Mouse (Mus musculus): ENCODE data around the gene Cic. TPM values are rescaled to one million over a fixed set of nuclear protein-coding genes. Genes with fewer than 3 reads are reported as not detected.

The Cic gene
- total and polyA plus RNA-seq, 2 experiments from 2014 or later = 31.3 to 121 TPM

DNA sequence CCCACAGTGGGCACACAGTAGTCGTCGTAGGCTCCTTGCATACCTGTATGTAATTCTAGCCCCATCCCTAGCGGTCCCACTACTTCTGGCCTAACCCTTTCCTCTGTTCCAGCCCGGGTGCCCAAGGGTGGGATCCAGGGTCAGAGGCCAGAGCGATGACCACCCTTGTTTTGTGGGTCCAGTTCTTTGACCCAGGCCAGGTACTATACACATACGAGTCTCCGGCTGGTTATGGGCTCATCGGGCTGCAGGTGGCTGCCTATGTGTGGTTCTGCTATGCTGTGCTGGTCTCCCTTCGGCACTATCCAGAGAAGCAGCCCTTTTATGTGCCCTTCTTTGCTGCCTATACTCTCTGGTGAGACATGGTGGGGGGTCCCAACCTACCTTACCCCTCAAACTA, 41.9 kb downstream of the Cic start:
- TF ChIP-seq CTCF (IDR thresholded peaks at IDR 0.05; ENCODE audit: low read depth) = no peak
- no peak overlapping the region for H3K4me2 ChIP-seq (ENCODE audit: low read depth)
- H3K9ac ChIP-seq = no peak overlapping the region
- 0 out of 2 replicates have a peak, but pooled peaks cover 4% of the 10 kb centered on the region for H3K4me1 ChIP-seq (ENCODE audit: insufficient read depth)
- no peaks in the 10 kb centered on the region for H3K9me3 ChIP-seq (ENCODE audit: low read length)
- H3K27me3 ChIP-seq (ENCODE audit: insufficient read depth, low read length) = peaks cover 18% of the 10 kb centered on the region
- no peak overlapping the region for H3K4me3 ChIP-seq (ENCODE audit: low read depth, low read length)
- WGBS = 87% methylated on average over 9 of the region's 9 CpGs
- no peak for DNase-seq
- ATAC-seq = no peak
- H3K27ac ChIP-seq (ENCODE audit: low read depth, low read length) = no peak overlapping the region
- peaks cover 4% of the 10 kb centered on the region; the same call in 1 of the 2 replicates for H3K36me3 ChIP-seq (ENCODE audit: insufficient read depth)

DNA sequence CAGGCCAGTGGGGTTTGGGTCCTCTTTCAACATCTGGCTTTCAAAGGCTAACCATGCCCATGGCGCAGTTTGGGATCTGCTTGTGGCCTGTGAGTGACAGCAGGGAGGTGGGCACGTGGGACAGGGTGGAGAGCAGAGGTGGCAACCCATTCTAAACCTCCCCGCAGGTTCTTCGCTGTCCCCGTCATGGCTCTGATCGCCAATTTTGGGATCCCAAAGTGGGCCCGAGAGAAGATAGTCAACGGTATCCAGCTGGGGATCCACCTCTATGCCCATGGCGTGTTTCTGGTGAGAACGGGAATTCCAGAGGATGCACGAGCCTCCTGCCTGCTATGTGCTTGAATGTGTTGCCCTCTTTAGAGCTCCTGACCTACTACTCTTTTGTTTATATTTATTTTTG, 43.7 kb downstream of the Cic start:
- no peak overlapping the region for H3K4me2 ChIP-seq (ENCODE audit: low read depth)
- no peak for TF ChIP-seq CTCF (IDR thresholded peaks at IDR 0.05; ENCODE audit: low read depth)
- H3K27ac ChIP-seq (ENCODE audit: low read depth, low read length) = no peak overlapping the region
- no peaks in the 10 kb centered on the region for H3K9me3 ChIP-seq (ENCODE audit: low read length)
- H3K27me3 ChIP-seq (ENCODE audit: insufficient read depth, low read length) = peaks cover 21% of the 10 kb centered on the region
- no peak overlapping the region for H3K9ac ChIP-seq
- H3K4me1 ChIP-seq (ENCODE audit: insufficient read depth) = peaks cover 8% of the 10 kb centered on the region; the same call in 1 of the 2 replicates
- H3K36me3 ChIP-seq (ENCODE audit: insufficient read depth) = peaks cover 4% of the 10 kb centered on the region; the same call in 1 of the 2 replicates
- no peak for DNase-seq
- no peak overlapping the region for H3K4me3 ChIP-seq (ENCODE audit: low read depth, low read length)
- no peak for ATAC-seq
- WGBS = 81% methylated on average over 11 of the region's 11 CpGs

DNA sequence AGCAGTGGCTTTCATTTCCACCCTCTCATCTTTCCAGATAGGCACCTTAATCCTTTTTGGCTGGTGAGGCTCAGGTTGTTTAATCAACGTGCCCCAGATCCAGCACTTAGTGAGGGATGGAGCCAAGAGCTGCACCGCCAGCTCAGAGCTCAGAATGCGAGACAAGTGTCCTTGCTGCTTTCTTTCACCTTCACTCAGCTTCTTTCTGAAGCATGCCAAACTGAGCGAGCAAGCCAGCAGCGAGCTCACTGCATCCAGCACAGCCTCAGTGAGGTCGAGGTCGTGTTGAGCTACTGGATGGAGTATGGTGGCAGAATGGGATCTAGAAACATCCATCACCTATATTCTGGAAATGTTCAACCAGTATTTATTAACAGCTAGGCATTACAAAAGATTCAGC, 45.8 kb downstream of the Cic start:
- no peak for TF ChIP-seq CTCF (IDR thresholded peaks at IDR 0.05; ENCODE audit: low read depth)
- H3K4me2 ChIP-seq (ENCODE audit: low read depth) = no peak overlapping the region
- no peak overlapping the region for H3K27ac ChIP-seq (ENCODE audit: low read depth, low read length)
- peaks cover 21% of the 10 kb centered on the region for H3K27me3 ChIP-seq (ENCODE audit: insufficient read depth, low read length)
- no peaks in the 10 kb centered on the region for H3K9me3 ChIP-seq (ENCODE audit: low read length)
- H3K4me3 ChIP-seq (ENCODE audit: low read depth, low read length) = no peak overlapping the region
- peaks cover 13% of the 10 kb centered on the region; the same call in 1 of the 2 replicates for H3K4me1 ChIP-seq (ENCODE audit: insufficient read depth)
- peaks cover 4% of the 10 kb centered on the region; the same call in 1 of the 2 replicates for H3K36me3 ChIP-seq (ENCODE audit: insufficient read depth)
- DNase-seq (no peak), ATAC-seq (no peak)
- WGBS = 35% methylated on average over 7 of the region's 7 CpGs
- no peak overlapping the region for H3K9ac ChIP-seq

DNA sequence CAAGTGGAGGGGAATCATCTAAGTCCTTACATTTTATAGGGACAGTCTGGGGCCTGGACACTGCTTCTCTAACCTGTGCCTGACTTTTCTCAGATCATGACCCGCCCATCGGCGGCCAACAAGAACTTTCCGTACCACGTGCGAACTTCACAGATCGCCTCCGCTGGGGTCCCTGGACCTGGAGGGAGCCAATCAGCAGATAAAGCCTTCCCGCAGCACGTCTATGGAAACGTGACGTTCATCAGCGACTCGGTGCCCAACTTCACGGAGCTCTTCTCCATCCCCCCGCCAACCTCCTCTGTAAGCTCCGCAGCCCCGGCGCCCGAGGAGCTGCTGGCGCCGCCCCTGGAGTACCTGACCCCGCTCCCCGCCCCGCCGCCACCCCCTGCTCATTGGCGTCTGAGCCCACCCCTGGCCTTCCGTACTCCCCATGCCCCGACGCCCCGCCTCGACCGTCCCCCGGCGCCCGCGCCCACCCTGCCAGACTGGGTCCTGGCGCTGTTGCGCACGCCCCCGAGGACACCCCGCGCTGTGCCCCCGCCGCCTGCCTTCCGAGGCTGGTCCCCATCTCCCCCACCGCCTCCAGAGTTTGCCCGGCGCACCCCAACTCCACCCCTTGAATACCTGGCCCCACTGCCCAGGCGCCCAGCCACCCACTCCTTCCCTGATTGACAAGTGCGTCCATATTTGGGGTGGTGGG, 47.3 kb downstream of the Cic start:
- TF ChIP-seq CTCF (IDR thresholded peaks at IDR 0.05; ENCODE audit: low read depth) = no peak
- Histone ChIP-seq H3K9me3 (ENCODE audit: low read length) (no peaks in the 10 kb centered on the region), H3K36me3 (ENCODE audit: insufficient read depth) (no peaks in the 10 kb centered on the region; the same call in 1 of the 2 replicates), H3K9ac (peak overlapping the region; percentile 43; the same call in 1 of the 2 replicates), H3K4me3 (ENCODE audit: low read depth, low read length) (peak overlapping the region; percentile 36), H3K4me1 (ENCODE audit: insufficient read depth) (peaks cover 18% of the 10 kb centered on the region; the same call in 1 of the 2 replicates), H3K4me2 (ENCODE audit: low read depth) (peak overlapping the region; percentile 72), H3K27ac (ENCODE audit: low read depth, low read length) (no peak overlapping the region), H3K27me3 (ENCODE audit: insufficient read depth, low read length) (peaks cover 21% of the 10 kb centered on the region)
- DNase-seq = no peak
- WGBS = 10% methylated on average over 48 of the region's 51 CpGs
- ATAC-seq = no peak

DNA sequence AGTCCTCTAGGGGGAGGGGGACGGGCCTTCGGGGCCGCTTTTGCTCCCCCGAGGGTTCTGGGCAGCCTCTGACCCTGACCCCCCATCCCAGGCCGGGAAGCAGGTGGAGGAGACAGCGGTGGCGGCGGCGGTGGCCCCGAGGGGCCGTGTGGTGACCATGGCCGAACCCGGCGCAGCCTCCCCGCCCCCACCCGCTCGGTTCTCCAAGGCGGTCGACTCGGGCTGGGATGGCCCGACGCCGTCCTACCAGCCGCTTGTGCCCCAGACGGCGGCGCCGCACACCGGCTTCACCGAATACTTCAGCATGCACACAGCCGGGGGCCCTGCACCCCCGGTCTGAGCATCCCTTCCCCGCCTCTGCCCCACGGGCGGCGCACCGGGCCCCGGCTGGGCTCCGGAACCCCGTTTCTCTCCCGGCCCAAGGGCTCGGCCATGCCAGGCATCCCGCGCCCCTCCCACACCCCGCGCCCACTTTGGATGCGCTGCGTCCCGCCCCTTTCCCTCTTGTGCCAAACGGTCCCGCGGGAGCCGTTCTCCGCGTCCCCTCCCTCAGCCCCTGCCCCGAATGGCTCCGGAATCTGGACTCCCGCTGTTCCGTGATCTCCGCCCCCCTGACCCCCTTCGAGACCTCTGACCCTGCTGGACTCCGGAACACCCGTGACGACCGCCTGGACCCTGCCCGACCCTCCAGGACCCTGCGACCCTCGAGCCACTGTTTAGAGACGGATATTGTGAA, 48.0 kb downstream of the Cic start:
- H3K4me1 ChIP-seq (ENCODE audit: insufficient read depth) = peaks cover 18% of the 10 kb centered on the region; the same call in 1 of the 2 replicates
- ATAC-seq (no peak), DNase-seq (peak; percentile 31)
- H3K4me3 ChIP-seq (ENCODE audit: low read depth, low read length) = peak overlapping the region; percentile 36
- H3K27me3 ChIP-seq (ENCODE audit: insufficient read depth, low read length) = peaks cover 21% of the 10 kb centered on the region
- peak overlapping the region; percentile 64; the same call in 1 of the 2 replicates for H3K27ac ChIP-seq (ENCODE audit: low read depth, low read length)
- H3K36me3 ChIP-seq (ENCODE audit: insufficient read depth) = no peaks in the 10 kb centered on the region; the same call in 1 of the 2 replicates
- WGBS = 4% methylated on average over 61 of the region's 69 CpGs
- H3K9ac ChIP-seq = peak overlapping the region; percentile 43
- H3K4me2 ChIP-seq (ENCODE audit: low read depth) = peak overlapping the region; percentile 72
- no peaks in the 10 kb centered on the region for H3K9me3 ChIP-seq (ENCODE audit: low read length)
- no peak for TF ChIP-seq CTCF (IDR thresholded peaks at IDR 0.05; ENCODE audit: low read depth)

DNA sequence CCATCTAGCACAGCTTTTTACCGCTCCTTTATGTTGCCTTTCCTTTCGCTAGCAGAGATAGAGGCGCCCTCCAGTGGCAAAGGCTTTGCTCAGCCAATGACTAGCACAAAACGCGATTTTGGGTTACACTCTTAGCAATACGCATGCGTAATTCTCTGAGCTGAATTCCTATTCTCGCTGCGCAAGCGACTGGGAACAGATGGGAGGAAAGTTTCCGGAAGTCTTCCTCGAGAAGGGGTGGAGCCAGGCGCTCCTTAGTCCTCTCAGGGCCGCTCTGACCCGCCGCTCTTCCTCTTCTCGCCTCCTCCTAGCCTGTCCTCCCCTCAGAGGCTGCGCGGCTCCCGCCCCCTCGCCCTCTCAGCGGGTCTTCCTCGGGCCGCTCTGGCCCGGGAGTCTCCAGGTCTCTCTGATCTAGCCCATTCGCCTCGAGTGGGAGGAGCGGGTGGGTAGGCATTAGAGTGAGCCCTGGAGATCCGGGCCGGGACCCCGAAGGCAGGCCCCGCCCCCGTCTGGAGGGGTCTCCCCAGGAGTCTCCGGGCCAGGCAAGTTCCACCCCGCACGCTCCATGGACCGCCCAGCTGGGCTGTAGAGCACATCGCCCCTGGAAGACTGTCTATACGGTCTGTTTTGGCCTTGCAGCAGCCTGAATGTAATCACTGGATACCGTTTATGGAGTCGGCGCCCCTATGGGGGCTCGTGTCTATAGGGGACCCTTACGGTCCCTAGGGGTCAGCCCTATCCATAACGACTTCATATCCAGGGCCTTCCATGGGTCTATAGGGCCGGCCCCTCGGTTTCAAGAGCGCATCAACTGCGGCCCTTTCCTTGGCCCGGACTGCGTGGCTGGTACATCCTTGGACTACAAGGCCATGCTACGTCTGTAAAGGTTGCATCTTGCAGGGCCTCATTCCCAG, 49.3 kb downstream of the Cic start, which contains the start of gene Megf8:
TSS of gene Megf8 (plus strand) at position 633 of the 914 bp plus-strand sequence.
- Histone ChIP-seq H3K4me2 (ENCODE audit: low read depth) (peak within 1 kb of the TSS; percentile 96), H3K9me3 (ENCODE audit: low read length) (no peaks in the 10 kb centered on the region), H3K4me3 (ENCODE audit: low read depth, low read length) (peak within 1 kb of the TSS; percentile 63), H3K4me1 (ENCODE audit: insufficient read depth) (peaks cover 22% of the 10 kb centered on the region), H3K36me3 (ENCODE audit: insufficient read depth) (no peaks in the 10 kb centered on the region), H3K27ac (ENCODE audit: low read depth, low read length) (peak within 1 kb of the TSS; percentile 83), H3K9ac (peak within 1 kb of the TSS; percentile 69), H3K27me3 (ENCODE audit: insufficient read depth, low read length) (peaks cover 19% of the 10 kb centered on the region)
- DNase-seq = peak; percentile 99
- ATAC-seq = peak; percentile 96
- 2% methylated on average over 52 of the region's 52 CpGs for WGBS
- peak; percentile 96 for TF ChIP-seq CTCF (IDR thresholded peaks at IDR 0.05; ENCODE audit: low read depth)
